Mouse (Mus musculus) stomach, postnatal 0 days (tissue): ENCODE results near the gene Ubtf. TPM values are rescaled to one million over a fixed set of nuclear protein-coding genes. Genes with fewer than 3 reads are reported as not detected.
A peak's percentile ranks its signal among the peaks of the same experiment; 100 is the strongest.

Experiments
- ATAC-seq: fragments of 200-750 bp; cut with Nextera tagmentation; 2 replicates; pipeline ENCODE4 v1.8.0; 2017; ENCODE audit not compliant: low FRiP score, low TSS enrichment
- DNase-seq: peaks from one replicate; pipeline ENCODE4 v3.0.0-alpha.2; 2016; ENCODE audit warnings: low spot score
- H3K27ac ChIP-seq: fragments of 300-500 bp; sonication (generic); replicated peaks from 2 replicates; pipeline ENCODE4 v1.5.1; 2014; ENCODE audit warnings: mild to moderate bottlenecking, control low read depth
- H3K27me3 ChIP-seq: fragments of 300-500 bp; sonication (generic); 2 replicates; pipeline ENCODE4 v1.6.1; 2014; ENCODE audit warnings: low read length; ENCODE audit not compliant: control insufficient read depth, insufficient read depth
- H3K36me3 ChIP-seq: fragments of 300-500 bp; sonication (generic); 2 replicates; pipeline ENCODE4 v1.6.1; 2014; ENCODE audit warnings: low read length, mixed read lengths; ENCODE audit not compliant: control insufficient read depth, insufficient read depth
- H3K4me1 ChIP-seq: fragments of 300-500 bp; sonication (generic); replicated peaks from 2 replicates; pipeline ENCODE4 v1.6.1; 2014; ENCODE audit warnings: antibody characterized with exemption; ENCODE audit not compliant: control insufficient read depth, insufficient read depth
- H3K4me2 ChIP-seq: fragments of 300-500 bp; sonication (generic); replicated peaks from 2 replicates; pipeline ENCODE4 v1.6.1; 2014; ENCODE audit warnings: low read depth, mild to moderate bottlenecking, control low read depth, moderate library complexity
- H3K4me3 ChIP-seq: fragments of 300-500 bp; sonication (generic); 2 replicates; pipeline ENCODE4 v1.5.1; 2014; ENCODE audit warnings: low read depth, low read length, control low read depth
- H3K9ac ChIP-seq: fragments of 300-500 bp; sonication (generic); 2 replicates; pipeline ENCODE4 v1.6.1; 2014; ENCODE audit warnings: mild to moderate bottlenecking, low read length, control low read depth, mixed read lengths
- H3K9me3 ChIP-seq: fragments of 300-500 bp; sonication (generic); 2 replicates; pipeline ENCODE4 v1.6.1; 2016; ENCODE audit warnings: low read length; ENCODE audit not compliant: control insufficient read depth
- CTCF ChIP-seq: IDR thresholded peaks from 2 replicates; pipeline ENCODE4 v1.5.1; 2016; ENCODE audit warnings: antibody characterized with exemption, low read depth, mild to moderate bottlenecking, moderate library complexity
- EP300 ChIP-seq: optimal IDR thresholded peaks from 2 replicates; pipeline ENCODE3; 2016; ENCODE audit warnings: antibody characterized with exemption
- WGBS: fragments of 180-500 bp; shearing (Covaris S2); extraction: QIAGEN DNeasy Blood & Tissue Kit; methylation state at CpG from one replicate; pipeline ENCODE4 v1.1.7; 2014; 5-methylcytosine and 5-hydroxymethylcytosine counted together
- polyA plus RNA-seq: library from polyadenylated mRNA; unstranded; fragments of >200 nt; fragmentation: Nextera tagmentation; extraction: Ambion mirVana; gene quantifications from 2 replicates; pipeline ENCODE4 v1.2.1, GENCODE M21; 2015

Ubtf gene
- polyA plus RNA-seq, 1 experiment from 2014 or later = 46.7 TPM

GRCm38 (mm10) chr11:102342742-102343141 is 23.2 kb upstream of the Ubtf start:
- TF ChIP-seq EP300 (no peak), CTCF (no peak)
- no peak for DNase-seq
- H3K9ac ChIP-seq = no peak overlapping the region

DNA sequence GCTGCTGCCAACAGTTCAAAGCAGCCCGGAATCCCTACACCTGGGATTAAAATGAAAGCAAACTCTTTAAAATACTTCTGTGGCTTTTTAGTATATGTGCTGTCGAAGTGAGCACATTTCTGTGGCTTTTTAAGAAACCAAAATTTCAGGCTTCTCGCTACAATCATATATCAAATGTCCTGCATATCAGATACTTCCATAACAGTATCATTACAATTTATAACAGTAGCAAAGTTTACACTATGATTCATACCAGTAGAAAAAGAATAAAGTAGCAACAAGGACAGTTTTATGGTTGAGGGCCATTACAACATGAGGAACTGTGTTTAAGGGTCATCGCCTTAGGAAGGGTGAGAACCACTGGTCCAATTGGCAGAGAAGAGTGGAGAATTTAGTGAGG is 21.6 kb upstream of the Ubtf start:
- Histone ChIP-seq H3K27ac (no peak overlapping the region), H3K36me3 (no peaks in the 10 kb centered on the region), H3K27me3 (no peaks in the 10 kb centered on the region), H3K4me3 (no peak overlapping the region), H3K4me1 (no peaks in the 10 kb centered on the region), H3K9me3 (no peaks in the 10 kb centered on the region), H3K9ac (no peak overlapping the region), H3K4me2 (no peak overlapping the region)
- TF ChIP-seq CTCF (no peak), EP300 (no peak)
- 86% methylated on average over 4 of the region's 4 CpGs for WGBS
- ATAC-seq = no peak
- no peak for DNase-seq

More at GRCm38 (mm10) chr11:102342742-102343141, 23.2 kb upstream of the Ubtf start:
- H3K27me3 ChIP-seq = no peaks in the 10 kb centered on the region
- no peaks in the 10 kb centered on the region for H3K36me3 ChIP-seq
- H3K4me1 ChIP-seq = no peaks in the 10 kb centered on the region
- no peak overlapping the region for H3K4me2 ChIP-seq
- 65% methylated on average over 12 of the region's 12 CpGs for WGBS
- H3K4me3 ChIP-seq = no peak overlapping the region
- no peak overlapping the region for H3K27ac ChIP-seq
- ATAC-seq = no peak
- H3K9me3 ChIP-seq = no peaks in the 10 kb centered on the region

DNA sequence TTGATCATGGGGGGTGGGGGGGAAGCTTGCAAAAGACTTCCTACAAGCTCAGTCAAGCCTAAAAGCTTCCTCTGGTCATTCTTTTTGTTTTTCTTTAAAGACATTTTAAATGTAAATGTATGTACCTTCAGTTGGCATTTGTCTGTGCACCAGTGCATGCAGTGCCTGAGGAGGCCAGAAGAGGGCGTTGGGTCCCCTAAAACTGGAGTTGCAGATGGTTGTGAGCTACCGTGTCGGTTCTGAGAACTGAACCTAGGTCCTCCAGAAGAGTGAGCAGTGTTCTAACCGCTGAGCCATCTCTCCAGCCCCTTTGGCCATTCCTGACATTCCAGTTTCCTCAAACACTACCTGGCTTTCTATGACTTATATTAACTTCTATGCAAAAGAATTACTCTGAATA is 20.1 kb upstream of the Ubtf start:
- ATAC-seq = no peak
- Histone ChIP-seq H3K4me3 (no peak overlapping the region), H3K9me3 (no peaks in the 10 kb centered on the region), H3K4me1 (no peaks in the 10 kb centered on the region), H3K27ac (no peak overlapping the region), H3K4me2 (no peak overlapping the region), H3K27me3 (no peaks in the 10 kb centered on the region), H3K9ac (no peak overlapping the region), H3K36me3 (no peaks in the 10 kb centered on the region)
- DNase-seq = no peak
- 67% methylated on average over 4 of the region's 4 CpGs for WGBS
- TF ChIP-seq CTCF (peak; percentile 51), EP300 (no peak)

DNA sequence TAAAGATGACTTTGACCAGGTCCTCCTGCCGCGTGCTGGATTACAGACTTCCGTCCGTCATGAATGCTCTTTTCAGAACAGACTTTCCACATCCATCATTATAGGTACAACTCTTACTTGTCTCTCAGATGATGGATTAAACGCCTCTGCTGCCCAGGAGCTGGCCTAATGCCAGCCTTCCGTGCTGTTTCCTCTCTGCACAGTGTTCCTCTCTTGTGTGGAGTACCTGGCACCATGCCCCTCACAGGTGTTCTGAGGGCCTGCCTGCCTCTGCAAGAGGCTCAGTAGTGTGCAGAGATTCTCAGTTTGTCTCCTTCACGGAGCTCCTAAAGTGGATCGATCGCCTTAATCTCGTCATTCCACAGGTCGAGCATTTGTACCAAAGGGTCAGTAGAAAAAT is 19.7 kb upstream of the Ubtf start:
- TF ChIP-seq EP300 (no peak), CTCF (no peak)
- WGBS = 40% methylated on average over 11 of the region's 11 CpGs
- no peak for DNase-seq

DNA sequence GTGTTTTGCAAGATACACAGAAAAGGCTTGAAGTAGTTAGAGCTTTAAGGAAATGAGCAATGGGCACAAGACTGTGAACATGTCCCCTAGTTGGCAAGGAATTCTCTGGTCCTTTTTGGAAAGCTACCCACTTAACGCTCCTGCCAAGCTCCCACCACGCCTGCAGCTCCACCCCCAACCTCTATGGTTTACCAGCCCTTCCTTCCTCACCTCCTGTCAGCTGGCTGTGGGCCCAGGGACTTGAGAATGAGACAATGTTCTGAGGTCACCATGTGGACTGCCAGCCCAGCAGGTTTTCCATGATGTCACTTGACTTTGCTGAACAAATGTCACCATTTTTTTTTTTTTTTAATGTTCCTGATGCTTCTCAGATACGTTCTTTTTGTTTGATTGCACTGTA is 19.0 kb upstream of the Ubtf start:
- H3K27ac ChIP-seq = no peak overlapping the region
- no peaks in the 10 kb centered on the region for H3K27me3 ChIP-seq
- no peak overlapping the region for H3K4me3 ChIP-seq
- no peak for TF ChIP-seq EP300
- no peak for TF ChIP-seq CTCF
- H3K4me2 ChIP-seq = no peak overlapping the region
- WGBS = 15% methylated on average over 3 of the region's 3 CpGs
- ATAC-seq (peak; percentile 75), DNase-seq (peak; percentile 68)
- H3K36me3 ChIP-seq = no peaks in the 10 kb centered on the region
- no peaks in the 10 kb centered on the region for H3K9me3 ChIP-seq
- H3K9ac ChIP-seq = no peak overlapping the region
- no peaks in the 10 kb centered on the region for H3K4me1 ChIP-seq

More for the DNA sequence above, 19.7 kb upstream of the Ubtf start:
- Histone ChIP-seq H3K27ac (no peak overlapping the region), H3K4me3 (no peak overlapping the region), H3K9me3 (no peaks in the 10 kb centered on the region), H3K9ac (no peak overlapping the region), H3K4me1 (no peaks in the 10 kb centered on the region), H3K27me3 (no peaks in the 10 kb centered on the region), H3K36me3 (no peaks in the 10 kb centered on the region), H3K4me2 (no peak overlapping the region)
- ATAC-seq = peak; percentile 38; the same call in 1 of the 2 replicates

- 64% methylated on average over 1 of the region's 1 CpGs for WGBS
- Histone ChIP-seq H3K4me2 (no peak overlapping the region), H3K36me3 (no peaks in the 10 kb centered on the region), H3K4me3 (no peak overlapping the region), H3K27me3 (no peaks in the 10 kb centered on the region), H3K27ac (no peak overlapping the region), H3K9me3 (no peaks in the 10 kb centered on the region), H3K9ac (no peak overlapping the region), H3K4me1 (no peaks in the 10 kb centered on the region)
- ATAC-seq = no peak
- no peak for DNase-seq
- TF ChIP-seq EP300 = no peak
- TF ChIP-seq CTCF = no peak
Observed at GRCm38 (mm10) chr11:102337921-102338320, 18.4 kb upstream of the Ubtf start.
